Mouse (Mus musculus) liver, embryonic 12.5 days (tissue): ENCODE measurements around the gene Sprr2d. TPM values are rescaled to one million over a fixed set of nuclear protein-coding genes. Genes with fewer than 3 reads are reported as not detected.

Experiments
- ATAC-seq: fragments of 200-750 bp; cut with Nextera tagmentation; 2 replicates; pipeline ENCODE4 v1.8.0; 2017; ENCODE audit warnings: moderate number of reproducible peaks, mild to moderate bottlenecking, moderate library complexity
- H3K27ac ChIP-seq: fragments of 300-500 bp; sonication (generic); 2 replicates; pipeline ENCODE4 v1.5.1; 2016; ENCODE audit warnings: mild to moderate bottlenecking
- H3K27me3 ChIP-seq: fragments of 300-500 bp; sonication (generic); replicated peaks from 2 replicates; pipeline ENCODE4 v1.6.1; 2016; ENCODE audit warnings: mild to moderate bottlenecking, moderate library complexity
- H3K36me3 ChIP-seq: fragments of 300-500 bp; sonication (generic); 2 replicates; pipeline ENCODE4 v1.6.1; 2016; ENCODE audit warnings: mild to moderate bottlenecking, moderate library complexity
- H3K4me1 ChIP-seq: fragments of 300-500 bp; sonication (generic); 2 replicates; pipeline ENCODE4 v1.6.1; 2016
- H3K4me2 ChIP-seq: fragments of 300-500 bp; sonication (generic); 2 replicates; pipeline ENCODE4 v1.6.1; 2016; ENCODE audit warnings: mild to moderate bottlenecking, moderate library complexity
- H3K4me3 ChIP-seq: fragments of 300-500 bp; sonication (generic); 2 replicates; pipeline ENCODE4 v1.5.1; 2016; ENCODE audit warnings: mild to moderate bottlenecking, moderate library complexity
- H3K9ac ChIP-seq: fragments of 300-500 bp; sonication (generic); 2 replicates; pipeline ENCODE4 v1.6.1; 2016; ENCODE audit warnings: mild to moderate bottlenecking, moderate library complexity
- H3K9me3 ChIP-seq: fragments of 300-500 bp; sonication (generic); replicated peaks from 2 replicates; pipeline ENCODE4 v1.6.1; 2016; ENCODE audit warnings: mild to moderate bottlenecking, moderate library complexity
- WGBS: fragments of 180-500 bp; shearing (Covaris S2); methylation state at CpG from one replicate; pipeline ENCODE4 v1.1.7; 2016; ENCODE audit not compliant: insufficient replicate concordance; 5-methylcytosine and 5-hydroxymethylcytosine counted together
- polyA plus RNA-seq: library from polyadenylated mRNA; unstranded; fragments of >200 nt; fragmentation: Nextera tagmentation; extraction: Ambion mirVana; gene quantifications from 2 replicates; pipeline ENCODE4 v1.2.1, GENCODE M21; 2016

The Sprr2d gene
- polyA plus RNA-seq: not detected in 2 replicates

DNA sequence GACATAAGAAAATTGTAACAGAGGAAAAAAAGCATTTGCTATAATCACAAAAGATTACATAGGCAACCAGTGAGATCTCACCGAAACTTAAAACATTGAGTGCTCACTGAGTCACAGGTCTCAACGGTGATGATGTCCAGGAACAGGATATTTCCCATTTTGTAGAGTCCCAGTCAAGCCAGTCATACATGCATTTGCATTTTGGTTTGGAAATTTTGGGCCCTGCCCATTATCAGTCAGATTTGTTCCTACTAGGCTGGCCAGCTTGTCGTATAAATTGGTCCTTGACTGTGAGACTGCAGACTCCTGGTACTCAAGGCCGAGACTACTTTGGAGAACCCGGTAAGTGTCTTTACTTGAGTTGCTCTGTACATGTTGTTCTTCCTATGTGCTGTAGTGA is at the start of gene Sprr2d:
Sprr2d (plus strand) TSS at position 301 of the 400 bp plus-strand sequence.
- ATAC-seq: no peak
- Histone ChIP-seq H3K36me3 (no peaks in the 10 kb centered on the region), H3K4me2 (no peak within 1 kb of the TSS), H3K4me3 (no peak within 1 kb of the TSS), H3K9me3 (no peaks in the 10 kb centered on the region), H3K27me3 (no peaks in the 10 kb centered on the region), H3K9ac (no peak within 1 kb of the TSS), H3K27ac (no peak within 1 kb of the TSS), H3K4me1 (no peaks in the 10 kb centered on the region)
- WGBS: 70% methylated on average over 5 of the region's 5 CpGs

DNA sequence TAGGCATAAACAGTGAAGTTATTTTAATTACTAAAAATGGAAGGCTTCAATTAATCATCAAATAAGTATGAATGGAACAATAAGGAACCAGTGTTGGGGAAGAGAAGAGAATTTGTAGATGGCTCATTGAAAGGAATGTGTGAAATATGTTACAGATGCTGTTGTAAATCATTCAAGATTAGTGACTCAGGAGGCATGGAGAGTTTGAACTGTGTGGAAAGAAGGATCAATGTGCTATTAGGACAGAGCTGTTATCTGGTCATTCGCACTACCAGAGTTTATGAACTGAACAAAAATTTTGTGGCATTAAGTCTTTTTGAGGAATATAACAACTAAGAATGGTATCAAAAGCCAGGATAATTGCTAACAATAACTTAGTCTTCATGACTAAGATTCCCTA is 31.5 kb upstream of the Sprr2d start:
- 70% methylated on average over 1 of the region's 1 CpGs for WGBS
- Histone ChIP-seq H3K4me3 (no peak overlapping the region), H3K4me1 (no peaks in the 10 kb centered on the region), H3K27me3 (no peaks in the 10 kb centered on the region), H3K9me3 (no peaks in the 10 kb centered on the region), H3K36me3 (no peaks in the 10 kb centered on the region), H3K4me2 (no peak overlapping the region), H3K27ac (no peak overlapping the region), H3K9ac (no peak overlapping the region)
- no peak for ATAC-seq

DNA sequence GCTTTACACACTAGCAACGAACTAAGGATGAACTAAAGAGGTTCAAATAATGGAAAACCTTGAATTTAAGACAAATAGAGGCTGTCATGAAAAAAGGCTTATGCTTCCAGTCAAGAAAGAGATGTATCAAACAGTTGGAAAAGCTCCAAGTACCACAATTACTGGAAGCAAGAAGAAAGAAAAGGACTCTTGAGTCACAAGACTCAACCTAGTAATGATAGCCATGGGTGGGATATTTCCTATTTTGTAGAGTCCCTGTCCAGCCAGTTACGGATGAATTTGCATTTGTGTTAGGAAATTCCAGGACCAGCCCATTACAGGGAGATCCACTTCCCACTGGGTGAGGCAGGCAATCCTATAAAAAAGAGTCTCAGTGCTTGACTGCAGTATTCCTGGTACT is 22.6 kb upstream of the Sprr2d start, which contains the start of gene Sprr2b:
Sprr2b (plus strand) TSS at position 301 of the 400 bp plus-strand sequence.
- Histone ChIP-seq H3K4me3 (no peak within 1 kb of the TSS), H3K9ac (no peak within 1 kb of the TSS)

DNA sequence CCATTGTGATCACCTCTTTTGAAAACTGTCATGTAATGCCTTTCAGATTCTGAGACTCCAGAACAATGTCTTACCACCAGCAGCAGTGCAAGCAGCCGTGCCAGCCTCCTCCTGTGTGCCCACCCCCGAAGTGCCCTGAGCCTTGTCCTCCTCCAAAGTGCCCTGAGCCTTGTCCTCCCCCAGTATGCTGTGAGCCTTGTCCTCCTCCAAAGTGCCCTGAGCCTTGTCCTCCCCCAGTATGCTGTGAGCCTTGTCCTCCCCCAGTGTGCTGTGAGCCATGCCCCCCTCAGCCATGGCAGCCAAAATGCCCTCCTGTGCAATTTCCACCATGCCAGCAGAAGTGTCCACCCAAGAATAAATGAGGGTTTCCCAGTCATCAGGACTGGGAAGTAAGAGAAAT is 21.6 kb upstream of the Sprr2d start:
- ATAC-seq: no peak
- Histone ChIP-seq H3K27ac (no peak overlapping the region), H3K36me3 (no peaks in the 10 kb centered on the region), H3K9ac (no peak overlapping the region), H3K27me3 (no peaks in the 10 kb centered on the region), H3K9me3 (no peaks in the 10 kb centered on the region), H3K4me2 (no peak overlapping the region), H3K4me1 (no peaks in the 10 kb centered on the region), H3K4me3 (no peak overlapping the region)
- 63% methylated on average over 2 of the region's 2 CpGs for WGBS

More for the DNA sequence above, 22.6 kb upstream of the Sprr2d start, which contains the start of gene Sprr2b:
- no peak for ATAC-seq
- Histone ChIP-seq H3K27me3 (no peaks in the 10 kb centered on the region), H3K4me2 (no peak within 1 kb of the TSS), H3K9me3 (no peaks in the 10 kb centered on the region), H3K27ac (no peak within 1 kb of the TSS), H3K36me3 (no peaks in the 10 kb centered on the region), H3K4me1 (no peaks in the 10 kb centered on the region)
- WGBS: 58% methylated on average over 2 of the region's 2 CpGs

DNA sequence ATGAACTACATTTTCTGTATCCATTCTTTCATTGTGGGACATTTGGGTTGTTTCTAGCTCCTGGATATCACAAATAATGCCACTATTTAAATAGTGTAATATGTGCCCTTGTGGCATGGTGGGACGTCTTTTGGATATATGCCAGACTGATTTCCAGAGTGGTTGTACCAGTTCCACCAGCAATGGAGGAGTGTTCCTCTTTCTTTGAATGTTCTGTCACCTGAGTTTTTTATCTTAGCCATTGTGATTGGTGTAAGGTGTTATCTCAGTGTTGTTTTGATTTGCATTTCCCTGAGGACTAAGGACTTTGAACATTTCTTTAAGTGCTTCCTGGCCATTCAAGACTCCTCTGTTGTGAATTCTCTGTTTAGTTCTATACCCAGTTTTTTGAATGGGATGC is 2.7 kb upstream of the Sprr2d start:
- Histone ChIP-seq H3K9me3 (no peaks in the 10 kb centered on the region), H3K4me2 (no peak overlapping the region), H3K27me3 (no peaks in the 10 kb centered on the region), H3K9ac (no peak overlapping the region), H3K4me3 (no peak overlapping the region), H3K27ac (no peak overlapping the region), H3K36me3 (no peaks in the 10 kb centered on the region), H3K4me1 (no peaks in the 10 kb centered on the region)
- no peak for ATAC-seq
- WGBS: 53% methylated on average over 1 of the region's 1 CpGs

DNA sequence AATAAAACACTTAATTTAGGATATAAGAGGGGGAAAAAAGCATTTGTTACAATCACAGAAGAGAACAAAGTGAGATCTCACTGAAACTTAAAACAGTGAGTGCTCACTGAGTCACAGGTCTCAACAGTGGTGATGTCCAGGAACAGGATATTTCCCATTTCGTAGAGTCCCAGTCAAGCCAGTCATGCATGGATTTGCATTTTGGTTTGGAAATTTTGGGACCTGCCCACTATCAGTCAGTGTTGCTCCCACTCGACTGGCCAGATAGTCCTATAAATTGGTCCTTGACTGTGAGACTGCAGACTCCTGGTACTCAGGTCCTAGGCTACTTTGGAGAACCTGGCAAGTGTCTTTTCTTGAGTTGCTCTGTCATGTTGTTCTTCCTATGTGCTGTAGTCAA is 12.9 kb downstream of the Sprr2d start, which contains the start of gene Sprr2e:
Sprr2e (plus strand) TSS at position 301 of the 400 bp plus-strand sequence.
- ATAC-seq: no peak
- WGBS: 64% methylated on average over 2 of the region's 2 CpGs

DNA sequence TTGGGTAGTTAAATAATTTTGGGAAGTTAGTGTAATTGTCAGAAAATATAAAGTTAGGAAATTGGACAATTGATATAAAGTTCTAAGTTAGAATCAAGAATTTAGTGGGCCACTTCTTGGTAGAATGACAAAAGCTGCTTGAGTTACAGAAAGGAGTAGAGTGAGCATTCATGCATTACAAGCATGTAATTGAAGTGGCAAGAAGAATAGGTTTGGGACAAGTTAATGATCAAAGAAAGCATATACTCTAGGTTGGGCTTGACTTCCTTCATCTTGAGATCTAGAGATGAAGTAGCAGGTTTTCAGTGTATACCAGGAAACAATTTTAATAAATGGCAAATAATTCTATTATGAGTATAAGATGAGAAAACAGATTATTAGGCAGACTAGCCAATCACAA is 22.7 kb downstream of the Sprr2d start:
- ATAC-seq: no peak
- no peak overlapping the region for H3K4me2 ChIP-seq
- H3K9ac ChIP-seq: no peak overlapping the region
- no peaks in the 10 kb centered on the region for H3K9me3 ChIP-seq
- no peaks in the 10 kb centered on the region for H3K27me3 ChIP-seq
- H3K27ac ChIP-seq: no peak overlapping the region
- H3K4me1 ChIP-seq: no peaks in the 10 kb centered on the region
- no peak overlapping the region for H3K4me3 ChIP-seq
- H3K36me3 ChIP-seq: no peaks in the 10 kb centered on the region

More for the DNA sequence above, 12.9 kb downstream of the Sprr2d start, which contains the start of gene Sprr2e:
- Histone ChIP-seq H3K36me3 (no peaks in the 10 kb centered on the region), H3K27me3 (no peaks in the 10 kb centered on the region), H3K4me3 (no peak within 1 kb of the TSS), H3K9ac (no peak within 1 kb of the TSS), H3K4me1 (no peaks in the 10 kb centered on the region), H3K4me2 (no peak within 1 kb of the TSS), H3K27ac (no peak within 1 kb of the TSS), H3K9me3 (no peaks in the 10 kb centered on the region)

DNA sequence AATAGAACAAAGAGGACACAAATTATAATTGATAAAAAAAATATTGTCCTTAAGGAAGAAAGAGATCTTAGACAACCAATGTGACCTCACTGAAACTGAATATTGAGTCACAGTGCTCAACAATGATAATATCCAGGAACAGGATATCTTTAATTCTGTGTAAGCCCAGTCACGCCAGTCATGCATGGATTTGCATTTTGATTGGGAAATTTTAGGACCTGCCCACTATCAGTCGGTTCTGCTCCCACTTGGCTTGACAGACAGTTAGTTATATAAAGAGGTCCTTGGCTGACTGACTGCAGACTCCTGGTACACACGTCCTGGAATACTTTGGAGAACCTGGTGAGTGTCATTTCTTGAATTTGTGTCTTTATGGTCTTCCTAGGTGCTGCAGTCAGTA is 25.9 kb downstream of the Sprr2d start, which contains the start of gene Sprr2f:
Sprr2f (plus strand) TSS at position 301 of the 400 bp plus-strand sequence.
- no peak within 1 kb of the TSS for H3K4me3 ChIP-seq
- no peak within 1 kb of the TSS for H3K27ac ChIP-seq
- no peak within 1 kb of the TSS for H3K4me2 ChIP-seq
- H3K9ac ChIP-seq: no peak within 1 kb of the TSS
- H3K27me3 ChIP-seq: no peaks in the 10 kb centered on the region
- H3K9me3 ChIP-seq: no peaks in the 10 kb centered on the region
- H3K36me3 ChIP-seq: no peaks in the 10 kb centered on the region
- ATAC-seq: no peak
- WGBS: 50% methylated on average over 3 of the region's 3 CpGs
- no peaks in the 10 kb centered on the region for H3K4me1 ChIP-seq

DNA sequence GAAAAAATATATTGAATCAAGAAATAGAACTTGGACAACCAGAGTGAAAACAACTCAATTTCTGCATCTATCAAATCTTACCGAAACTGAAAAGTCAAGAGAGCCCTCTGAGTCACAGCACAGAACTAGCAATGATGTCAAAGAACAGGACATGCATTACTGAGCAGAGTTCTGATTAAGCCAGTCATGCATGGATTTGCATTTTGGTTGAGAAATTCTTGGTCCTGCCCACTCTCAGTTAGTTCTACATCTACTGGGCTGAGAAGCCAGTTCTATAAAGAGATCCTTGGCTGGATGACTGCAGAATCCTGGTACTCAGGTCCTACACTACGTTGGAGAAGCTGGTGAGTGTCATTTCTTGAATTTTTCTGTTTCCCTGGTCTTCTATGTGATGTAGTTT is 34.7 kb downstream of the Sprr2d start:
- Histone ChIP-seq H3K27me3 (no peaks in the 10 kb centered on the region), H3K9ac (no peak overlapping the region), H3K4me3 (no peak overlapping the region), H3K9me3 (no peaks in the 10 kb centered on the region), H3K27ac (no peak overlapping the region), H3K4me1 (no peaks in the 10 kb centered on the region), H3K36me3 (no peaks in the 10 kb centered on the region), H3K4me2 (no peak overlapping the region)
- no peak for ATAC-seq
- 50% methylated on average over 2 of the region's 2 CpGs for WGBS

DNA sequence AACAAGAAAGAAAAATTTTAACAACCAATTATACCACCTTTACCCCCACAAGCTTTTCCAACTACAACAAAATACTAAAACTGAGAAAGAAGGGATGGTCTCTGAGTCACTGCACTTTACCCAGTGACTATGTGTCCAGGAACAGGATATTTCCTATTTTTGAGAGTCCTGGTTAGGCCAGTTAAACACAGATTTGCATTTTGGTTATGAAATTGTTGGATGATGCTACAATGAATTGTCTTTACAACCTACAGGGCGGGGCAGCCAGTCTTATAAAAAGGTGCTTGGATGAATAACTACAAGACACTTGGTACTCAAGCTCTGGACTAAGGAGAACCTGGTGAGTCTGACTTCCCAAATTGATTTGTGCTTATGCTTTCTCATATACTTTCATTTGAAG is 46.4 kb downstream of the Sprr2d start, which contains the start of gene Sprr2h:
Sprr2h (plus strand) TSS at position 301 of the 400 bp plus-strand sequence.
- no peak within 1 kb of the TSS for H3K4me3 ChIP-seq
- H3K9me3 ChIP-seq: no peaks in the 10 kb centered on the region
- no peaks in the 10 kb centered on the region for H3K27me3 ChIP-seq
- H3K4me2 ChIP-seq: no peak within 1 kb of the TSS
- WGBS: 50% methylated on average over 1 of the region's 1 CpGs
- no peak within 1 kb of the TSS for H3K27ac ChIP-seq
- H3K9ac ChIP-seq: no peak within 1 kb of the TSS
- no peaks in the 10 kb centered on the region for H3K4me1 ChIP-seq
- ATAC-seq: no peak
- no peaks in the 10 kb centered on the region for H3K36me3 ChIP-seq

Other genes with a start within 250 kb of the Sprr2d start
- gene Prr9, start 215.2 kb upstream of the Sprr2d start, polyA plus RNA-seq: not detected in 2 replicates
- not detected in 2 replicates for gene Lelp1, start 196.4 kb upstream of the Sprr2d start, polyA plus RNA-seq
- 0.05 TPM in 1 of 2 replicates, not detected in the other for gene Sprr2a1, start 123.3 kb upstream of the Sprr2d start, polyA plus RNA-seq
- 0.19 TPM in 1 of 2 replicates, not detected in the other for gene Sprr2a2, start 123.2 kb upstream of the Sprr2d start, polyA plus RNA-seq
- gene Sprr2a3, start 53.7 kb upstream of the Sprr2d start, polyA plus RNA-seq: not detected in 2 replicates
- gene Sprr2b, start 22.5 kb upstream of the Sprr2d start, polyA plus RNA-seq: not detected in 2 replicates
- not detected in 2 replicates for gene Sprr2e, start 13.0 kb downstream of the Sprr2d start, polyA plus RNA-seq
- gene Sprr2f, start 26.0 kb downstream of the Sprr2d start, polyA plus RNA-seq: not detected in 2 replicates
- not detected in 2 replicates for gene Sprr2h, start 46.5 kb downstream of the Sprr2d start, polyA plus RNA-seq
- not detected in 2 replicates for gene Sprr2i, start 68.9 kb downstream of the Sprr2d start, polyA plus RNA-seq
- not detected in 2 replicates for gene Sprr2j-ps, start 78.9 kb downstream of the Sprr2d start, polyA plus RNA-seq
- gene Gm9774, start 90.3 kb downstream of the Sprr2d start, polyA plus RNA-seq: 5.6 and 5.7 TPM in 2 replicates
- not detected in 2 replicates for gene Sprr2k, start 93.4 kb downstream of the Sprr2d start, polyA plus RNA-seq
- gene Sprr1b, start 99.6 kb downstream of the Sprr2d start, polyA plus RNA-seq: not detected in 2 replicates
- gene Sprr3, start 119.6 kb downstream of the Sprr2d start, polyA plus RNA-seq: not detected in 2 replicates
- gene Sprr1a, start 146.8 kb downstream of the Sprr2d start, polyA plus RNA-seq: not detected in 2 replicates
- gene Sprr4, start 161.4 kb downstream of the Sprr2d start, polyA plus RNA-seq: not detected in 2 replicates
- gene 2310046K23Rik, start 195.4 kb downstream of the Sprr2d start, polyA plus RNA-seq: not detected in 2 replicates
- 0.12 TPM in 1 of 2 replicates, not detected in the other for gene Ivl, start 234.6 kb downstream of the Sprr2d start, polyA plus RNA-seq
- gene Smcp, start 249.9 kb downstream of the Sprr2d start, polyA plus RNA-seq: not detected in 2 replicates